Mouse (Mus musculus) CD4-positive, CD25-positive, alpha-beta regulatory T cell, adult 2 months (primary cell): ENCODE measurements around the gene Grin3b.
"Not testable (repeated sequence)": the region's sequence is repeated elsewhere in the genome, so short reads cannot be mapped to it uniquely, and the experiment has no call there.

Experiments used
- DNase-seq: peaks from one replicate; pipeline ENCODE4 v3.0.0-alpha.2; 2012; ENCODE audit warnings: low read depth, low spot score

The Grin3b gene

GRCm38 (mm10) chr10:79936284-79936910 is 34.1 kb upstream of the Grin3b start:
- DNase-seq = no peak

GRCm38 (mm10) chr10:79936911-79937441 is 33.5 kb upstream of the Grin3b start:
- peak; percentile 92 for DNase-seq

- no peak for DNase-seq
Observed at GRCm38 (mm10) chr10:79937775-79938526, 32.6 kb upstream of the Grin3b start.

- no peak for DNase-seq
Observed at GRCm38 (mm10) chr10:79940749-79941148, 29.8 kb upstream of the Grin3b start.

- DNase-seq = no peak
Observed at GRCm38 (mm10) chr10:79942988-79943387, 27.5 kb upstream of the Grin3b start.

GRCm38 (mm10) chr10:79943471-79943901 is 27.0 kb upstream of the Grin3b start:
- no peak for DNase-seq

- no peak for DNase-seq
Observed at GRCm38 (mm10) chr10:79945507-79946234, 24.8 kb upstream of the Grin3b start.

- no peak for DNase-seq
Observed at GRCm38 (mm10) chr10:79946752-79947322, 23.7 kb upstream of the Grin3b start.

GRCm38 (mm10) chr10:79947502-79947901 is 23.0 kb upstream of the Grin3b start:
- no peak for DNase-seq

GRCm38 (mm10) chr10:79949873-79950272 is 20.6 kb upstream of the Grin3b start:
- DNase-seq = no peak

- no peak for DNase-seq
Observed at GRCm38 (mm10) chr10:79950661-79951060, 19.9 kb upstream of the Grin3b start.

- peak; percentile 61 for DNase-seq
Observed at GRCm38 (mm10) chr10:79953946-79954345, 16.6 kb upstream of the Grin3b start.

GRCm38 (mm10) chr10:79955691-79956090 is 14.8 kb upstream of the Grin3b start:
- DNase-seq = no peak

- DNase-seq = no peak
Observed at GRCm38 (mm10) chr10:79956643-79957154, 13.8 kb upstream of the Grin3b start.

- DNase-seq = peak; percentile 85
Observed at GRCm38 (mm10) chr10:79958140-79958816, 12.2 kb upstream of the Grin3b start.

- not testable (repeated sequence) for DNase-seq
Observed at GRCm38 (mm10) chr10:79959412-79959811, 11.1 kb upstream of the Grin3b start.

- peak; percentile 100 for DNase-seq
Observed at GRCm38 (mm10) chr10:79959847-79960601, 10.5 kb upstream of the Grin3b start, which contains the start of gene Wdr18. Gene Wdr18, plus strand, starts transcription at chr10:79960152.

GRCm38 (mm10) chr10:79960671-79961294 is 9.7 kb upstream of the Grin3b start:
- no peak for DNase-seq

GRCm38 (mm10) chr10:79964727-79965126 is 5.8 kb upstream of the Grin3b start:
- no peak for DNase-seq

- DNase-seq = no peak
Observed at GRCm38 (mm10) chr10:79965325-79965724, 5.2 kb upstream of the Grin3b start.
